Mouse (Mus musculus) hindbrain, embryonic 11.5 days (tissue): ENCODE data around the gene Mrpl21. TPM values are rescaled to one million over a fixed set of nuclear protein-coding genes. Genes with fewer than 3 reads are reported as not detected.

Experiments
- ATAC-seq: fragments of 200-750 bp; cut with Nextera tagmentation; 2 replicates; pipeline ENCODE4 v1.8.0; 2017; ENCODE audit warnings: mild to moderate bottlenecking, moderate TSS enrichment, moderate library complexity; ENCODE audit not compliant: low FRiP score
- DNase-seq: peaks from one replicate; pipeline ENCODE4 v3.0.0-alpha.2; 2015; ENCODE audit warnings: low spot score
- H3K27ac ChIP-seq: fragments of 300-500 bp; sonication (generic); 2 replicates; pipeline ENCODE4 v1.5.1; 2014; ENCODE audit warnings: mild to moderate bottlenecking, low read depth, low read length
- H3K27me3 ChIP-seq: fragments of 300-500 bp; sonication (generic); 2 replicates; pipeline ENCODE4 v1.6.1; 2014; ENCODE audit warnings: mild to moderate bottlenecking, low read length, moderate library complexity, mixed read lengths; ENCODE audit not compliant: control insufficient read depth, insufficient read depth
- H3K36me3 ChIP-seq: fragments of 300-500 bp; sonication (generic); 2 replicates; pipeline ENCODE4 v1.6.1; 2014; ENCODE audit warnings: mild to moderate bottlenecking, low read length, moderate library complexity, mixed read lengths; ENCODE audit not compliant: control insufficient read depth, insufficient read depth
- H3K4me1 ChIP-seq: fragments of 300-500 bp; sonication (generic); replicated peaks from 2 replicates; pipeline ENCODE4 v1.6.1; 2014; ENCODE audit warnings: low read length, mixed read lengths; ENCODE audit not compliant: control insufficient read depth, insufficient read depth
- H3K4me2 ChIP-seq: fragments of 300-500 bp; sonication (generic); replicated peaks from 2 replicates; pipeline ENCODE4 v1.6.1; 2014; ENCODE audit warnings: mild to moderate bottlenecking, low read depth, low read length
- H3K4me3 ChIP-seq: fragments of 300-500 bp; sonication (generic); 2 replicates; pipeline ENCODE4 v1.5.1; 2014; ENCODE audit warnings: low read depth, low read length
- H3K9ac ChIP-seq: fragments of 300-500 bp; sonication (generic); 2 replicates; pipeline ENCODE4 v1.6.1; 2014; ENCODE audit warnings: low read depth, low read length
- H3K9me3 ChIP-seq: fragments of 300-500 bp; sonication (generic); 2 replicates; pipeline ENCODE4 v1.6.1; 2016; ENCODE audit warnings: low read length; ENCODE audit not compliant: control insufficient read depth
- WGBS: fragments of 180-500 bp; shearing (Covaris S2); extraction: QIAGEN DNeasy Blood & Tissue Kit; methylation state at CpG from one replicate; pipeline ENCODE4 v1.1.7; 2014; 5-methylcytosine and 5-hydroxymethylcytosine counted together
- polyA plus RNA-seq: library from polyadenylated mRNA; unstranded; fragments of >200 nt; fragmentation: Nextera tagmentation; extraction: Ambion mirVana; gene quantifications from 2 replicates; pipeline ENCODE4 v1.2.1, GENCODE M21; 2014

Gene Mrpl21
- polyA plus RNA-seq, 1 experiment from 2014 or later: 133 TPM

- Histone ChIP-seq H3K9ac (no peak overlapping the region), H3K4me3 (no peak overlapping the region), H3K4me2 (no peak overlapping the region), H3K27ac (no peak overlapping the region), H3K9me3 (no peaks in the 10 kb centered on the region), H3K4me1 (no peaks in the 10 kb centered on the region), H3K36me3 (peaks cover 16% of the 10 kb centered on the region; the same call in 1 of the 2 replicates), H3K27me3 (no peaks in the 10 kb centered on the region)
- no peak for ATAC-seq
- no peak for DNase-seq
- 86% methylated on average over 4 of the region's 4 CpGs for WGBS
Measured at GRCm38 (mm10) chr19:3266676-3267075, 16.0 kb upstream of the Mrpl21 start.

GRCm38 (mm10) chr19:3267340-3267739 is 15.4 kb upstream of the Mrpl21 start:
- no peak for DNase-seq
- no peak for ATAC-seq
- Histone ChIP-seq H3K36me3 (peaks cover 15% of the 10 kb centered on the region; the same call in 1 of the 2 replicates), H3K4me1 (no peaks in the 10 kb centered on the region), H3K9me3 (no peaks in the 10 kb centered on the region), H3K4me3 (no peak overlapping the region), H3K4me2 (no peak overlapping the region), H3K27me3 (no peaks in the 10 kb centered on the region), H3K27ac (no peak overlapping the region), H3K9ac (no peak overlapping the region)
- WGBS: 88% methylated on average over 4 of the region's 4 CpGs

- DNase-seq (no peak), ATAC-seq (no peak)
- 93% methylated on average over 17 of the region's 17 CpGs for WGBS
- Histone ChIP-seq H3K9me3 (no peaks in the 10 kb centered on the region), H3K4me2 (no peak overlapping the region), H3K36me3 (peaks cover 15% of the 10 kb centered on the region), H3K4me1 (no peaks in the 10 kb centered on the region), H3K9ac (no peak overlapping the region), H3K27me3 (no peaks in the 10 kb centered on the region), H3K4me3 (no peak overlapping the region), H3K27ac (no peak overlapping the region)
Measured at GRCm38 (mm10) chr19:3268218-3268980, 14.3 kb upstream of the Mrpl21 start.

- no peak for DNase-seq
- peaks cover 15% of the 10 kb centered on the region for H3K36me3 ChIP-seq
Measured at GRCm38 (mm10) chr19:3269279-3269678, 13.4 kb upstream of the Mrpl21 start.

GRCm38 (mm10) chr19:3269803-3270202 is 12.9 kb upstream of the Mrpl21 start:
- ATAC-seq (no peak), DNase-seq (no peak)
- Histone ChIP-seq H3K36me3 (peaks cover 15% of the 10 kb centered on the region), H3K27me3 (no peaks in the 10 kb centered on the region), H3K4me1 (no peaks in the 10 kb centered on the region), H3K4me3 (no peak overlapping the region), H3K4me2 (no peak overlapping the region), H3K9ac (no peak overlapping the region), H3K9me3 (no peaks in the 10 kb centered on the region), H3K27ac (no peak overlapping the region)
- WGBS: 94% methylated on average over 6 of the region's 6 CpGs

More at GRCm38 (mm10) chr19:3269279-3269678, 13.4 kb upstream of the Mrpl21 start:
- Histone ChIP-seq H3K4me2 (no peak overlapping the region), H3K27ac (no peak overlapping the region), H3K9me3 (no peaks in the 10 kb centered on the region), H3K27me3 (no peaks in the 10 kb centered on the region), H3K4me3 (no peak overlapping the region), H3K4me1 (no peaks in the 10 kb centered on the region), H3K9ac (no peak overlapping the region)
- no peak for ATAC-seq
- 95% methylated on average over 9 of the region's 9 CpGs for WGBS

- ATAC-seq (no peak), DNase-seq (no peak)
- H3K4me1 ChIP-seq: no peaks in the 10 kb centered on the region
- no peaks in the 10 kb centered on the region for H3K9me3 ChIP-seq
- no peak overlapping the region for H3K4me2 ChIP-seq
- H3K27me3 ChIP-seq: no peaks in the 10 kb centered on the region
- peaks cover 12% of the 10 kb centered on the region for H3K36me3 ChIP-seq
- no peak overlapping the region for H3K27ac ChIP-seq
- no peak overlapping the region for H3K9ac ChIP-seq
- H3K4me3 ChIP-seq: no peak overlapping the region
- 92% methylated on average over 6 of the region's 6 CpGs for WGBS
Measured at GRCm38 (mm10) chr19:3271366-3271765, 11.3 kb upstream of the Mrpl21 start.

- Histone ChIP-seq H3K4me1 (no peaks in the 10 kb centered on the region), H3K27ac (no peak overlapping the region), H3K4me2 (no peak overlapping the region), H3K27me3 (no peaks in the 10 kb centered on the region), H3K4me3 (no peak overlapping the region), H3K9ac (no peak overlapping the region), H3K36me3 (peaks cover 9% of the 10 kb centered on the region; the same call in 1 of the 2 replicates), H3K9me3 (no peaks in the 10 kb centered on the region)
- DNase-seq (no peak), ATAC-seq (no peak)
- 92% methylated on average over 9 of the region's 9 CpGs for WGBS
Measured at GRCm38 (mm10) chr19:3273331-3273730, 9.4 kb upstream of the Mrpl21 start.

- Histone ChIP-seq H3K27ac (no peak overlapping the region), H3K4me1 (no peaks in the 10 kb centered on the region), H3K9ac (no peak overlapping the region), H3K9me3 (no peaks in the 10 kb centered on the region), H3K27me3 (no peaks in the 10 kb centered on the region), H3K36me3 (peaks cover 6% of the 10 kb centered on the region; the same call in 1 of the 2 replicates), H3K4me2 (no peak overlapping the region), H3K4me3 (no peak overlapping the region)
- DNase-seq: no peak
- WGBS: 91% methylated on average over 3 of the region's 3 CpGs
- no peak for ATAC-seq
Measured at GRCm38 (mm10) chr19:3275744-3276365, 6.8 kb upstream of the Mrpl21 start.

- Histone ChIP-seq H3K4me2 (peak overlapping the region; percentile 68), H3K9ac (peak overlapping the region; percentile 88), H3K4me1 (peaks cover 6% of the 10 kb centered on the region), H3K36me3 (0 out of 2 replicates have a peak, but pooled peaks cover 2% of the 10 kb centered on the region), H3K27me3 (no peaks in the 10 kb centered on the region), H3K27ac (no peak overlapping the region), H3K9me3 (no peaks in the 10 kb centered on the region), H3K4me3 (peak overlapping the region; percentile 82)
- DNase-seq: no peak
- ATAC-seq: no peak
- 85% methylated on average over 4 of the region's 4 CpGs for WGBS
Measured at GRCm38 (mm10) chr19:3281886-3282285, 815 bp upstream of the Mrpl21 start.
